9 mouse cellular contexts compared by ENCODE assay signal in genomic region chr14:54572790-54573736, GRCm38 (mm10). TPM values are rescaled to one million over a fixed set of nuclear protein-coding genes. Genes with fewer than 3 reads are reported as not detected.
DNase-seq lines count a peak whose midpoint lies in the region; ATAC-seq and TF ChIP-seq lines count a peak whose summit lies in the region.
"Had no signal": no experiment of that assay in that cellular context is flagged by ENCODE, and none has a peak within 500 bp of the region (broad histone marks: within the 10 kb centered on the region; RNA-seq: fewer than 3 reads in every experiment).

No protein-coding gene starts in this region.

- no peaks in the 10 kb centered on the region for H3K9me3 ChIP-seq in forebrain, embryonic 12.5 days
- H3K9me3 ChIP-seq in lung, postnatal 0 days (ENCODE audit: low read length) = no peaks in the 10 kb centered on the region

- peaks cover 11% of the 10 kb centered on the region; the same call in 1 of the 2 replicates for H3K27me3 ChIP-seq in forebrain, embryonic 12.5 days
- no peaks in the 10 kb centered on the region for H3K27me3 ChIP-seq in lung, postnatal 0 days (replicated peaks; ENCODE audit: insufficient read depth, low read length)

- H3K9ac ChIP-seq in forebrain, embryonic 12.5 days = peak overlapping the region; percentile 95
- H3K9ac ChIP-seq in lung, postnatal 0 days (replicated peaks; ENCODE audit: low read depth) = no peak overlapping the region

- no peak for TF ChIP-seq CTCF in lung, postnatal 0 days (IDR thresholded peaks at IDR 0.05)

- WGBS in forebrain, embryonic 12.5 days = 2% methylated on average over 13 of the region's 14 CpGs
- 18% methylated on average over 14 of the region's 14 CpGs for WGBS in lung, postnatal 0 days

- peak; percentile 27; the same call in 1 of the 2 replicates for TF ChIP-seq EP300 in lung, postnatal 0 days (IDR thresholded peaks at IDR 0.05)

- peak; percentile 58 for ATAC-seq in forebrain, embryonic 12.5 days (ENCODE audit: low FRiP score)
- peak; percentile 69 for ATAC-seq in lung, postnatal 0 days

- H3K27ac ChIP-seq in forebrain, embryonic 12.5 days = peak overlapping the region; percentile 87
- H3K27ac ChIP-seq in lung, postnatal 0 days (ENCODE audit: low read length) = peak overlapping the region; percentile 90

- peaks cover 37% of the 10 kb centered on the region for H3K36me3 ChIP-seq in forebrain, embryonic 12.5 days (replicated peaks)
- 0 out of 2 replicates have a peak, but pooled peaks cover 6% of the 10 kb centered on the region for H3K36me3 ChIP-seq in lung, postnatal 0 days (ENCODE audit: insufficient read depth, low read length)

- H3K4me3 ChIP-seq in forebrain, embryonic 12.5 days (replicated peaks) = peak overlapping the region; percentile 82
- H3K4me3 ChIP-seq in lung, postnatal 0 days (ENCODE audit: low read depth, low read length) = no peak overlapping the region

- H3K4me1 ChIP-seq in forebrain, embryonic 12.5 days = peaks cover 78% of the 10 kb centered on the region
- H3K4me1 ChIP-seq in lung, postnatal 0 days (ENCODE audit: insufficient read depth, low read depth, low read length) = peaks cover 18% of the 10 kb centered on the region

- H3K4me2 ChIP-seq in forebrain, embryonic 12.5 days = peak overlapping the region; percentile 82
- H3K4me2 ChIP-seq in lung, postnatal 0 days (replicated peaks; ENCODE audit: low read depth, low read length) = peak overlapping the region; percentile 78

- intact Hi-C loops in left cerebral cortex, postnatal 4 days (cut with DNase I) = no loop called here

- DNase-seq in adrenal gland, adult 2 months = peak; percentile 82
- DNase-seq in adrenal gland, adult 18-20 months (ENCODE audit: low spot score in 2 of 2) = no peak
- DNase-seq in kidney, adult 8-10 months = peak; percentile 80 to 85
- DNase-seq in lung, postnatal 0 days (ENCODE audit: low spot score) = peak; percentile 90
- peak; percentile 89 for DNase-seq in yolk sac, embryonic 10.5 days (ENCODE audit: low spot score)
- DNase-seq in frontal cortex, postnatal 14 days (ENCODE audit: low spot score in 2 of 2) = no peak
- DNase-seq in left cerebral cortex, postnatal 4 days = no peak

RNA-seq across cellular contexts. Expression of gene Ajuba, which starts 4.3 kb away (rescaled TPM):
- 10 to 100 TPM; 14.4 to 30.3 TPM for total RNA-seq in adrenal gland, adult 2 months (2021)
- polyA plus RNA-seq in adrenal gland, adult 2 months (2012; rRNA removed) = 47.0 and 56.9 TPM in 2 replicates
- total RNA-seq in adrenal gland, adult 18-20 months (2021) = 10 to 100 TPM; 20.5 to 26.0 TPM
- polyA plus RNA-seq in forebrain, embryonic 12.5 days (2016; fragmentation: Nextera tagmentation; extraction: Ambion mirVana) = 37.5 and 47.3 TPM in 2 replicates
- polyA plus RNA-seq in lung, postnatal 0 days (2015; fragmentation: Nextera tagmentation; extraction: Ambion mirVana) = 40.0 and 46.4 TPM in 2 replicates
- 1 to 10 TPM; 4.2 TPM for total RNA-seq in left cerebral cortex, postnatal 4 days (2021)

RNA-seq across cellular contexts. Expression of gene Haus4, which starts 18.6 kb away (rescaled TPM):
- 10 to 100 TPM; 13.9 to 26.6 TPM for total RNA-seq in adrenal gland, adult 2 months (2021)
- 20.4 and 21.0 TPM in 2 replicates for polyA plus RNA-seq in adrenal gland, adult 2 months (2012; rRNA removed)
- 10 to 100 TPM; 11.2 to 18.9 TPM for total RNA-seq in adrenal gland, adult 18-20 months (2021)
- polyA plus RNA-seq in forebrain, embryonic 12.5 days (2016; fragmentation: Nextera tagmentation; extraction: Ambion mirVana) = 43.5 and 47.5 TPM in 2 replicates
- 22.1 and 24.2 TPM in 2 replicates for polyA plus RNA-seq in lung, postnatal 0 days (2015; fragmentation: Nextera tagmentation; extraction: Ambion mirVana)
- 1 to 10 TPM; 8.1 to 9.1 TPM for total RNA-seq in left cerebral cortex, postnatal 4 days (2021)

RNA-seq across cellular contexts. Expression of gene 4931414P19Rik, which starts 32.7 kb away (rescaled TPM):
- 1 to 10 TPM; 2.9 to 8.2 TPM for total RNA-seq in adrenal gland, adult 2 months (2021)
- 7.4 and 9.6 TPM in 2 replicates for polyA plus RNA-seq in adrenal gland, adult 2 months (2012; rRNA removed)
- total RNA-seq in adrenal gland, adult 18-20 months (2021) = 1 to 10 TPM; 2.7 to 6.5 TPM
- polyA plus RNA-seq in forebrain, embryonic 12.5 days (2016; fragmentation: Nextera tagmentation; extraction: Ambion mirVana) = 9.0 and 9.2 TPM in 2 replicates
- polyA plus RNA-seq in lung, postnatal 0 days (2015; fragmentation: Nextera tagmentation; extraction: Ambion mirVana) = 3.8 and 6.2 TPM in 2 replicates
- total RNA-seq in left cerebral cortex, postnatal 4 days (2021) = 1 to 10 TPM; 3.2 to 4.4 TPM

RNA-seq across cellular contexts. Expression of gene Psmb5, which starts 44.8 kb away (rescaled TPM):
- total RNA-seq in adrenal gland, adult 2 months (2021) = 100 to 1,000 TPM; 317 to 332 TPM
- polyA plus RNA-seq in adrenal gland, adult 2 months (2012; rRNA removed) = 267 and 322 TPM in 2 replicates
- total RNA-seq in adrenal gland, adult 18-20 months (2021) = 100 to 1,000 TPM; 273 to 381 TPM
- polyA plus RNA-seq in forebrain, embryonic 12.5 days (2016; fragmentation: Nextera tagmentation; extraction: Ambion mirVana) = 395 and 399 TPM in 2 replicates
- 231 and 251 TPM in 2 replicates for polyA plus RNA-seq in lung, postnatal 0 days (2015; fragmentation: Nextera tagmentation; extraction: Ambion mirVana)
- total RNA-seq in left cerebral cortex, postnatal 4 days (2021) = 100 to 1,000 TPM; 182 to 197 TPM

RNA-seq across cellular contexts. Expression of gene Psmb11, which starts 48.2 kb away (rescaled TPM):
- not detected for total RNA-seq in adrenal gland, adult 2 months (2021)
- polyA plus RNA-seq in adrenal gland, adult 2 months (2012; rRNA removed) = not detected in 2 replicates
- not detected for total RNA-seq in adrenal gland, adult 18-20 months (2021)
- 0.04 TPM in 1 of 2 replicates, not detected in the other for polyA plus RNA-seq in forebrain, embryonic 12.5 days (2016; fragmentation: Nextera tagmentation; extraction: Ambion mirVana)
- 0.04 TPM in 1 of 2 replicates, not detected in the other for polyA plus RNA-seq in lung, postnatal 0 days (2015; fragmentation: Nextera tagmentation; extraction: Ambion mirVana)
- not detected for total RNA-seq in left cerebral cortex, postnatal 4 days (2021)
- polyA plus RNA-seq: large intestine, adult 2 months had no signal

Comparison
In these comparisons a context has a peak if more than half of its experiments do, and no peak if none do; other contexts are left out.
1. DNase-seq: peak in adrenal gland, adult 2 months (single experiment), kidney, adult 8-10 months (2 of 2), lung, postnatal 0 days (single experiment) and yolk sac, embryonic 10.5 days (single experiment); none in adrenal gland, adult 18-20 months (0 of 2), frontal cortex, postnatal 14 days (0 of 2) and left cerebral cortex, postnatal 4 days (single experiment).